Mouse (Mus musculus) cerebellum, postnatal 4 days (tissue): ENCODE data around the gene Cnih1.
"Not testable (repeated sequence)": the region's sequence is repeated elsewhere in the genome, so short reads cannot be mapped to it uniquely, and the experiment has no call there.

Experiments
- DNase-seq, 2 experiments: peaks; one replicate each; pipeline ENCODE4 v3.0.0; 2022; ENCODE audit warnings: low spot score in 2 of 2, mixed read lengths in 1 of 2

Cnih1 gene

GRCm38 (mm10) chr14:46788505-46788901 is 292 bp upstream of the Cnih1 start:
- no peak for DNase-seq

- DNase-seq = no peak
These were observed 791 bp downstream of the Cnih1 start for GRCm38 (mm10) chr14:46787454-46787786.

- no peak for DNase-seq
These were observed 3.0 kb downstream of the Cnih1 start for GRCm38 (mm10) chr14:46785247-46785646.

- DNase-seq = no peak
These were observed 4.8 kb downstream of the Cnih1 start for GRCm38 (mm10) chr14:46783327-46783926.

- DNase-seq = no peak
These were observed 5.9 kb downstream of the Cnih1 start for GRCm38 (mm10) chr14:46782187-46782828.

- no peak for DNase-seq
These were observed 7.1 kb downstream of the Cnih1 start for GRCm38 (mm10) chr14:46781086-46781485.

GRCm38 (mm10) chr14:46779217-46779616 is 9.0 kb downstream of the Cnih1 start:
- DNase-seq = no peak

GRCm38 (mm10) chr14:46778756-46779155 is 9.5 kb downstream of the Cnih1 start:
- no peak for DNase-seq

- DNase-seq = no peak
These were observed 18.2 kb downstream of the Cnih1 start for GRCm38 (mm10) chr14:46770036-46770435.

GRCm38 (mm10) chr14:46767116-46767515 is 21.1 kb downstream of the Cnih1 start:
- no peak for DNase-seq

- DNase-seq = no peak
These were observed 27.0 kb downstream of the Cnih1 start for GRCm38 (mm10) chr14:46761186-46761585.

- peak; percentile 48 to 80 for DNase-seq
These were observed 27.7 kb downstream of the Cnih1 start, which contains the start of gene Cdkn3 for GRCm38 (mm10) chr14:46760355-46761029. Gene Cdkn3, plus strand, starts transcription at chr14:46760541.

- no peak for DNase-seq
These were observed 28.2 kb downstream of the Cnih1 start for GRCm38 (mm10) chr14:46759970-46760354.

GRCm38 (mm10) chr14:46757736-46758135 is 30.5 kb downstream of the Cnih1 start:
- DNase-seq = no peak

- DNase-seq = no peak
These were observed 32.4 kb downstream of the Cnih1 start for GRCm38 (mm10) chr14:46755851-46756250.

- not testable (repeated sequence) for DNase-seq
These were observed 33.8 kb downstream of the Cnih1 start for GRCm38 (mm10) chr14:46754371-46754770.

- DNase-seq = no peak
These were observed 42.8 kb downstream of the Cnih1 start for GRCm38 (mm10) chr14:46745413-46745812.

GRCm38 (mm10) chr14:46742674-46743073 is 45.5 kb downstream of the Cnih1 start:
- no peak for DNase-seq

GRCm38 (mm10) chr14:46737346-46737745 is 50.9 kb downstream of the Cnih1 start:
- DNase-seq = not testable (repeated sequence)

- DNase-seq = no peak
These were observed 51.8 kb downstream of the Cnih1 start for GRCm38 (mm10) chr14:46736366-46736765.

GRCm38 (mm10) chr14:46734761-46735455 is 53.3 kb downstream of the Cnih1 start:
- DNase-seq = no peak

GRCm38 (mm10) chr14:46734262-46734661 is 53.9 kb downstream of the Cnih1 start:
- DNase-seq = no peak
